Mouse (Mus musculus): Measurements from ENCODE around the gene Fbxo28. TPM values are rescaled to one million over a fixed set of nuclear protein-coding genes. Genes with fewer than 3 reads are reported as not detected.
A peak's percentile ranks its signal among the peaks of the same experiment; 100 is the strongest.

Gene Fbxo28
- polyA plus RNA-seq, 1 experiment from 2014 or later, result 22.3 TPM

DNA sequence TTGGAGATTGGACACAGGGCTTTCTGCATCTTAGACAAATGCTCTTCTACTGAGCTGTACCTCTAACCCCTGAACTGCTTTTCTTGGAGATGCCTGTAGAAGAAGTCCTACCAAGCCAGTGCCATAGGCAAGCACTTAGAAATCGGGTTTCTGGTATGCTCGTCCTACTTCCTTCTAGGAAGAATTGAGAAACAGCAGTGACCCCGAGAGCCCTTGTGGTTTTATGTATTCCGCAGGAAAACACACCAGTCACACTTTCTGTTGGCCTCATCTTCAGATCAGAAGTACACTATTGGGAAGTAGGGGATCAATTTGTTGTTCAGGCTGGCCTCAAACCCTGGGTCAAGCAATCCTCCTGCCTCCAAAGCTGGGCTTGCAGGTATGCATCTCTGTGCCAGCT is 28.0 kb upstream of the Fbxo28 start:
- Histone ChIP-seq H3K9ac (no peak overlapping the region), H3K27me3 (no peaks in the 10 kb centered on the region), H3K27ac (no peak overlapping the region), H3K4me2 (no peak overlapping the region), H3K4me3 (no peak overlapping the region), H3K4me1 (no peaks in the 10 kb centered on the region), H3K36me3 (no peaks in the 10 kb centered on the region), H3K9me3 (no peaks in the 10 kb centered on the region)
- no peak for ATAC-seq (ENCODE audit: borderline replicate concordance, extremely low read depth, low FRiP score, low TSS enrichment)
- 55% methylated on average over 4 of the region's 4 CpGs for WGBS

DNA sequence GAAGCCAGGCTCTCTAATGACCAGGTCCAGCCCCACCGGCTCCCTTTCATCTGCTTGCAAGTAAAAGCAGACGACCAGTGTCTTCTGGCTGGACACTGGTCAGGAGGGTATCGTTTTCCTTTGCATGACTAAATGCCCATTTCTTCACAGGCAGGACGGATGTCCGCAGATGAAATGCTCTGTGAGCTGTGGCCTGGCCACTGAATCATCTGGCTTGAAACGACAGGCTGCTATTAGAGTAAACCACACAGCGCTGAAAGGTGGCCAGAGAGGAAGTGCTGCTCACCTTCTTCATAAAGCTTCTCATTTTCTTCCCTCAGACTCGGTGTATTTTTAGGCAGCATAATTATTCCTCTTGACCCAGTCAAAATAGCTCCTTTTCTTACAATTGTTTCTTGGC is 27.4 kb upstream of the Fbxo28 start:
- no peak overlapping the region for H3K27ac ChIP-seq
- no peak for ATAC-seq (ENCODE audit: borderline replicate concordance, extremely low read depth, low FRiP score, low TSS enrichment)
- no peaks in the 10 kb centered on the region for H3K27me3 ChIP-seq
- H3K9me3 ChIP-seq, result no peaks in the 10 kb centered on the region
- H3K36me3 ChIP-seq, result no peaks in the 10 kb centered on the region
- WGBS, result 55% methylated on average over 8 of the region's 8 CpGs
- no peak overlapping the region for H3K4me3 ChIP-seq
- H3K4me2 ChIP-seq, result no peak overlapping the region
- no peak overlapping the region for H3K9ac ChIP-seq
- H3K4me1 ChIP-seq, result no peaks in the 10 kb centered on the region

DNA sequence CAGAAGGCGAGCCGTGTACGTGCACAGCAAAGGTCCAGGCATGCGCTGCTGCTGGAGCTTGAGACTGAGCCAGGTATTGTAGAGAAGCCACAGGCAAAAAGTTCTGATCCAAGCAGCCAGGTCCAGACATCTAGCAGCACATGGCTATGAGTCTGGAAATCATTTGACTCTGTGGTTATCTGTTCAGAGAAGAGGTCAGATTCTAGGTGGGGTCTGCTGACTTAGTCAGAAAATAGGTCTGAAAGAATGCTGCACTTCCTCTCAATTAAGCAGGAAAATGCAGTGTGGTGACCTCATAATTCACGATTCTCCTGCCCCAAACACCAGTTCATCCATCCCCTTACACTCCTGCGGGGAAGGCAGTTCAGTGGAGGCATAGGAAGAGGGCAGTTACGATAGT is 26.9 kb upstream of the Fbxo28 start:
- Histone ChIP-seq H3K27me3 (no peaks in the 10 kb centered on the region), H3K4me3 (no peak overlapping the region), H3K27ac (no peak overlapping the region), H3K9me3 (no peaks in the 10 kb centered on the region), H3K9ac (no peak overlapping the region), H3K4me1 (no peaks in the 10 kb centered on the region), H3K4me2 (no peak overlapping the region), H3K36me3 (no peaks in the 10 kb centered on the region)
- WGBS, result 59% methylated on average over 7 of the region's 7 CpGs
- no peak for ATAC-seq (ENCODE audit: borderline replicate concordance, extremely low read depth, low FRiP score, low TSS enrichment)

DNA sequence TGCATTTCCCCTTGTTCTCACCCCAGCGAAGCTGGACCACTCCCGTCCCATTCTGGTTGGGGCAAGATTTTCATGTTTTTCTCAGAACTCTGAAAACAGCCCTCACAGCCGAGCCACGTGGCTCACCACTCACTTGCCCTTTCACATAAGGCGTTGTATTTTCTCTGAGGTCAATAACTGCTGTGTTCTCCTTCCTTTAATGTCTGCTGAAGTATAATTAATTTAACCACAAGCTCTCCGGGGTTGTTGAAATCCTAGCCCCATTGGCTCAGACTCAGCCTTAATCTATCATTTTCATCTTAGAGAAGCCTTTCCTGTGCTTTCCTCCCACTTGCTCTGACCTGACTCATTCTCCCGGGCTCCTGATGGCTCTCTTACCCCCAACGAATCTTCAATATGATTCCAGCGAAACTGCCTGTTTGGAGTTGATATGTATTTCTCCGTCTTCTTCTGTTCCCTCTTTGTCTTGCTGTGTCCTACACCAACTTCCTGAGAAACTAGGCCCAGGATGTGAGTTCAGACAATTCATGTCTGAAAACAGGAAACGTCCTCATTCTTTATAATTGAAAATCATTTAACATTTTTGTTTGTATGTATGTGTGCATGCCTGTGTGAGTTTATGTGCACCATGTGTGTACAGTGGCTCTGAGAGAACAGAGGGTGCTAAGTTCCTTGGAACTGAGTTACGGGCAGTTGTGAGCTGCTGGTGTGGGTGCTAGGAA is 22.4 kb upstream of the Fbxo28 start:
- 55% methylated on average over 12 of the region's 12 CpGs for WGBS
- no peak overlapping the region for H3K27ac ChIP-seq
- H3K9me3 ChIP-seq, result no peaks in the 10 kb centered on the region
- no peaks in the 10 kb centered on the region for H3K4me1 ChIP-seq
- no peaks in the 10 kb centered on the region for H3K27me3 ChIP-seq
- H3K9ac ChIP-seq, result no peak overlapping the region
- no peak for ATAC-seq (ENCODE audit: borderline replicate concordance, extremely low read depth, low FRiP score, low TSS enrichment)
- H3K4me3 ChIP-seq, result no peak overlapping the region
- no peaks in the 10 kb centered on the region for H3K36me3 ChIP-seq
- no peak overlapping the region for H3K4me2 ChIP-seq

DNA sequence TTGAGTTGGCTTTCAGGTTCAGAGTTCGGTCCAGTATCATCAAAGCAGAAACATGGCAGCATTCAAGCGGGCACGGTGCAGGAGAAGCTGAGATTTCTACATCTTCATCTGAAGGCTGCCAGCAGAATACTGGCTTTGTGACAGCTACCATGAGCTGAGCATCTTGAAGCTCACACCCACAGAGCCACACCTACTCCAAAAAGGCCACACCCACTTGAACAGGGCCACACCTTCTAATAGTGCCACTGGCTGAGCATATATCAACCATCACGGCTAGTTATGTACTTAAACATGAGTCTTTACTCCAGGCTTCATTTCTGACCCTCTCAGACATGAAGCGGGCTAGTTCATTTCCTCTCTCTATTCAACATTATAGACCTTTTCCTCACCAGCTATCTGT is 21.3 kb upstream of the Fbxo28 start:
- H3K9ac ChIP-seq, result no peak overlapping the region
- no peaks in the 10 kb centered on the region for H3K36me3 ChIP-seq
- no peak overlapping the region for H3K4me3 ChIP-seq
- H3K27ac ChIP-seq, result no peak overlapping the region
- H3K4me1 ChIP-seq, result no peaks in the 10 kb centered on the region
- 84% methylated on average over 5 of the region's 5 CpGs for WGBS
- ATAC-seq (ENCODE audit: borderline replicate concordance, extremely low read depth, low FRiP score, low TSS enrichment), result no peak
- H3K9me3 ChIP-seq, result no peaks in the 10 kb centered on the region
- H3K4me2 ChIP-seq, result no peak overlapping the region
- no peaks in the 10 kb centered on the region for H3K27me3 ChIP-seq

DNA sequence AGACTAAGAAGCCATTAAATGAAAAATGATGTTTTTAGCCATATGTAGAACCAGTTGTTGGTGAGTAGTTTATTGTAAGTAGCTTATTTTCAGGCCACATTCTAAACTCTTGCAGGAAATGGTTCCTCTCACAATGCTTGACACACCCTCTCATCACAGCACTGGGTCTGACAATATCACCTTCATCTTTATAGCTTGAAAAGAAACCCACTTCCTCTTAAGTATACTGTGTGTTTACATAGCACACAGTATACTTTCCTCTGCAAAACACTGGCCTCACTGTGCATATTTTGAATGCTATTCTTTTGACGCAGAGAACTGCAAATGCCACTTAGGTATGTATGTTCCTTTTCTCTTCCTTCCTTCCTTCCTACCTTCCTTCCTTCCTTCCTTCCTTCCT is 16.7 kb upstream of the Fbxo28 start:
- no peak for ATAC-seq (ENCODE audit: borderline replicate concordance, extremely low read depth, low FRiP score, low TSS enrichment)
- Histone ChIP-seq H3K9ac (no peak overlapping the region), H3K36me3 (no peaks in the 10 kb centered on the region), H3K27ac (peak overlapping the region; percentile 19; the same call in 1 of the 2 replicates), H3K9me3 (no peaks in the 10 kb centered on the region), H3K4me1 (no peaks in the 10 kb centered on the region), H3K27me3 (no peaks in the 10 kb centered on the region), H3K4me2 (no peak overlapping the region), H3K4me3 (no peak overlapping the region)
- 35% methylated on average over 1 of the region's 1 CpGs for WGBS

DNA sequence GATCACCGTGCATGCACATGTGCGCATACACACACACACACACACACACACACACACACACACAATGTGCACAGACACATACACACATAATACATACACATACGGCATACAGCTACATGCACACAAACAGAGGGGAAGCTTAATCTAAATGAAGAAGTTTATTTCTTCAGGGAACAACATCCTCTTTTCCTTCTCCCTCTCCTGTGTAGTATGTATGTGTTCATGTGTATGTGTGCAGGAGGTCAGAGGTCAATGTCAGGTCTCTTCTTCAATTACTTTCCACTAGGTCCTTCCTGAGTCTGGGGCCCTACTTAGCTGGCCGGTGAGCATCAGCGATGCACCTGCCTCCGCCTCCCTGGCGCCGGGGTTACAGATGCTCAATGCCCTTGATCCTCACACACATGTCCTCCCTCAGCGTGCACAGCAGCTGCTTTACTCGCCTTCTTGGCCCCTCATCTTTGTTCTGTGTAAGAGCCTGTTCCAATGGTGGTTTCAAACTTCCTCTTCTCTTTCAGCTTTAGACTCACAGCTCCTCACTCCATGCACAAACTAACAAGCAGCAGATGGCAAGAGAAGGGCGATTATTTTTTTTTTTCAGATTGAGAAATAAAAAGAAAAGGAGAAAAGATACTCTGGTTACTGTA is 13.2 kb upstream of the Fbxo28 start:
- H3K4me2 ChIP-seq, result no peak overlapping the region
- H3K9me3 ChIP-seq, result no peaks in the 10 kb centered on the region
- H3K9ac ChIP-seq, result no peak overlapping the region
- 81% methylated on average over 11 of the region's 11 CpGs for WGBS
- no peak overlapping the region for H3K27ac ChIP-seq
- H3K36me3 ChIP-seq, result no peaks in the 10 kb centered on the region
- H3K4me3 ChIP-seq, result no peak overlapping the region
- H3K4me1 ChIP-seq, result no peaks in the 10 kb centered on the region
- no peaks in the 10 kb centered on the region for H3K27me3 ChIP-seq
- no peak for ATAC-seq (ENCODE audit: borderline replicate concordance, extremely low read depth, low FRiP score, low TSS enrichment)

DNA sequence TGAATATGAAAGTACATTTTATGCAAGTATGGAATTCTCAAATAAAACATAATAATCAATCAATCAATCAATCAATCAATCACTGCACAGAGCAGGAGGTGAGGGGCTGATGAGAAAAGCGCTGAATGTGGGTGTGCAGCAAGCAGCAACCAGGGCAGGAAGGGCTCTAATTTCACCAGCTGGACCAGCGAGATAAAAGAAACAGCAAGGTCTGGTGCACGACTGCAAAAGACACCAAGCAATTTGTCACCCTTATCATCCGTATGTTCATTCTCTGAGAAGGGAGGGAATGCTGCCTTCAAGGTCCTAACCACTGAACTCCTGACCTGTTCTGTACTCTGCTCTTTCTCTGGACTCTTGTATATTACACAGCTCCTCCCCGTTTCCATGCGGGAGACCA is 8.1 kb upstream of the Fbxo28 start:
- Histone ChIP-seq H3K9ac (no peak overlapping the region), H3K36me3 (no peaks in the 10 kb centered on the region), H3K4me1 (no peaks in the 10 kb centered on the region), H3K4me3 (no peak overlapping the region), H3K4me2 (no peak overlapping the region), H3K27ac (no peak overlapping the region), H3K27me3 (no peaks in the 10 kb centered on the region), H3K9me3 (peaks cover 4% of the 10 kb centered on the region; the same call in 1 of the 2 replicates)
- no peak for ATAC-seq (ENCODE audit: borderline replicate concordance, extremely low read depth, low FRiP score, low TSS enrichment)
- WGBS, result 51% methylated on average over 6 of the region's 6 CpGs

DNA sequence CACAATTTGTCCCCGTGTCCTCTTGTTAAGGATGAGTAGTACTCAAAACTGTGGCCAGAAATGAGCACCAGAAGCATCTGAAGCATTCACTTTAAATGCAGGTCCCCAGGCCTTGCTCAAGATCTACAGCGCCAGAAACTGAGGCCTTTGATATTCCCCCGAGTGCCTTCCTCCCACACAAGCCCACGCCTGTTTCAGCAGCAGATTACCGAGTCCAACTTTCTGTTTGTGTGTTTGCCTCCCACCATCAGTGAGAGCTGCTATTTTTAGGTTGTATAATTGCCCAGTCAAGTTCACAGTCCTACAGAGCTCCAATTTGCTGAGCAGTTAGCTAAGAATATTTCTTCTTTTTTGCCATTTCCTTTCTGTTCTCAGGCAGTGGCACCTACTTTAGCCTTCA is 5.1 kb upstream of the Fbxo28 start:
- Histone ChIP-seq H3K4me3 (no peak overlapping the region), H3K27me3 (no peaks in the 10 kb centered on the region), H3K9me3 (peaks cover 4% of the 10 kb centered on the region; the same call in 1 of the 2 replicates), H3K9ac (no peak overlapping the region), H3K36me3 (no peaks in the 10 kb centered on the region), H3K4me2 (no peak overlapping the region), H3K4me1 (no peaks in the 10 kb centered on the region), H3K27ac (no peak overlapping the region)
- no peak for ATAC-seq (ENCODE audit: borderline replicate concordance, extremely low read depth, low FRiP score, low TSS enrichment)
- WGBS, result 53% methylated on average over 5 of the region's 5 CpGs

DNA sequence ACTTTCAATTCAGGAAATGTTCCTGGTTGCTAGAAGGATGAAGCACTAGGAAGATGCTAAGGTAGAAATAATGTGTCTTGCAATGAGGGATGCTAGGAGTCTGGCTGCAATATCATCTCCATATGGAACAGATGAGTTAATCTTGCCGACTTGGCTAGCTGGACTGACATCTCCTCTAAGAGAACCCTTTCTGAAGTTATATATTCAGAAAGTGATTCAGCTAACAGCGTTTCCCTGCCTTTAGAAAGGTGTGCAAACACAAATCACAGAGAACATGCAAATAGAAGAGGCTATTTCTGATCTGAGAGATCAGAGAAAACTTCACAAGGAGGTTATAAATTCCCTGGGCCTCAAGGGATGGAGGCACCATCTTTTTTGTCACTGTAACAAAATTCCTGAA is 4.4 kb upstream of the Fbxo28 start:
- H3K27me3 ChIP-seq, result no peaks in the 10 kb centered on the region
- 65% methylated on average over 2 of the region's 2 CpGs for WGBS
- H3K9me3 ChIP-seq, result peaks cover 4% of the 10 kb centered on the region; the same call in 1 of the 2 replicates
- H3K36me3 ChIP-seq, result no peaks in the 10 kb centered on the region
- H3K27ac ChIP-seq, result no peak overlapping the region
- no peak overlapping the region for H3K4me3 ChIP-seq
- no peak overlapping the region for H3K4me2 ChIP-seq
- no peak overlapping the region for H3K9ac ChIP-seq
- no peaks in the 10 kb centered on the region for H3K4me1 ChIP-seq
- no peak for ATAC-seq (ENCODE audit: borderline replicate concordance, extremely low read depth, low FRiP score, low TSS enrichment)

DNA sequence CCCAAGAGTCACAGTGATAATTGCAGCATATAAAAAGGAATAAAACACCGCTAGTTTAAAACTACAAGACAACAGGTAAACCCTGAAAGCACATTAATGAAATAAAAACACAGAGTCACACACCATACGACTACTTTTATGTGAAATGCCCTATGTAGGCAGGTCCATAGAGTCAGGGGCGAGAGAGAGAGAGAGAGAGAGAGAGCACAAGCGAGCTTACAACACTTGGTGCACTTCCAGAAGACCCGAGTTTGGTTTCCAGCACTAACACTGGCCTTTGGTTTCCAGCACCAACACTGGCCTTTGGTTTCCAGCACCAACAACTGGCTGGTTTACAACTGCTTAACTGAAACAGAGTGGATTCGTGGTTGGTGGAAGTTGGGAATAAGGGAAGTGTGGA is 564 bp upstream of the Fbxo28 start:
- Histone ChIP-seq H3K9ac (no peak overlapping the region; the same call in 1 of the 2 replicates), H3K4me3 (peak overlapping the region; percentile 92), H3K4me2 (peak overlapping the region; percentile 79), H3K27me3 (no peaks in the 10 kb centered on the region), H3K27ac (no peak overlapping the region), H3K36me3 (peaks cover 5% of the 10 kb centered on the region; the same call in 1 of the 2 replicates), H3K4me1 (peaks cover 14% of the 10 kb centered on the region), H3K9me3 (no peaks in the 10 kb centered on the region)
- ATAC-seq (ENCODE audit: borderline replicate concordance, extremely low read depth, low FRiP score, low TSS enrichment), result no peak
- 42% methylated on average over 6 of the region's 6 CpGs for WGBS

DNA sequence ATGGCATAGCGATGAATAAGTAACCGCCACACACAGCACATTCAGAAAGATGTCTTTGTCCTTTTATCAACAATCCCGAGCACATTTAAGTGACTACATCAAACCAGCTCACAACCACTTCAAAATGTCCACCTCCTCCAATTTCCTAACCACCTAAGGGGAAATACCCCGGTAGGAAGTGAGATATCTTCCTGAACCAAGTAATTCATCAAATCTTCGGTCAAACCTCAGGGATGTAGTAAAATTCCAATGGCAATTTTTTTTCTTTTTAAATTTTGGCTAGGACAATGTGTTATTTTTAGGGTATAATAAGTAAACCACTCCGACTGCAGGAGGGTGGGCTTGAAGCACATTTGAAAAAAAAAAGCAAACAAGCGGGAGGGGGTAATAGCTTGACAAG is 1.1 kb downstream of the Fbxo28 start:
- Histone ChIP-seq H3K9me3 (no peaks in the 10 kb centered on the region), H3K27ac (no peak overlapping the region), H3K4me1 (peaks cover 14% of the 10 kb centered on the region), H3K4me3 (peak overlapping the region; percentile 92), H3K4me2 (peak overlapping the region; percentile 79), H3K9ac (peak overlapping the region; percentile 96), H3K36me3 (peaks cover 5% of the 10 kb centered on the region; the same call in 1 of the 2 replicates), H3K27me3 (no peaks in the 10 kb centered on the region)
- ATAC-seq (ENCODE audit: borderline replicate concordance, extremely low read depth, low FRiP score, low TSS enrichment), result no peak
- WGBS, result 22% methylated on average over 7 of the region's 7 CpGs
